Mouse (Mus musculus) ovary, postnatal 10 days (tissue): Measurements from ENCODE around the gene Aip.
A peak's percentile ranks its signal among the peaks of the same experiment; 100 is the strongest.
"Not testable (repeated sequence)": the region's sequence is repeated elsewhere in the genome, so short reads cannot be mapped to it uniquely, and the experiment has no call there.

ENCODE experiments used
- DNase-seq: peaks from one replicate; pipeline ENCODE4 v3.0.0; 2022; ENCODE audit warnings: low spot score

The Aip gene

GRCm38 (mm10) chr19:4135963-4136345 lies 10.3 kb upstream of the Aip start:
- not testable (repeated sequence) for DNase-seq

GRCm38 (mm10) chr19:4135229-4135962 lies 9.7 kb upstream of the Aip start:
- DNase-seq = not testable (repeated sequence)

GRCm38 (mm10) chr19:4134354-4134753 lies 8.7 kb upstream of the Aip start:
- DNase-seq = no peak

- DNase-seq = no peak
Measured at GRCm38 (mm10) chr19:4131768-4132167, 6.1 kb upstream of the Aip start.

GRCm38 (mm10) chr19:4131075-4131474 lies 5.4 kb upstream of the Aip start:
- no peak for DNase-seq

- no peak for DNase-seq
Measured at GRCm38 (mm10) chr19:4130106-4130505, 4.4 kb upstream of the Aip start.

GRCm38 (mm10) chr19:4129462-4129861 lies 3.8 kb upstream of the Aip start:
- no peak for DNase-seq

GRCm38 (mm10) chr19:4126759-4127495 lies 1.3 kb upstream of the Aip start:
- DNase-seq = no peak

GRCm38 (mm10) chr19:4125268-4125667 lies 390 bp downstream of the Aip start:
- DNase-seq = not testable (repeated sequence)

GRCm38 (mm10) chr19:4124432-4124831 lies 1.2 kb downstream of the Aip start:
- no peak for DNase-seq

GRCm38 (mm10) chr19:4122411-4123370 lies 3.0 kb downstream of the Aip start:
- no peak for DNase-seq

GRCm38 (mm10) chr19:4121896-4122295 lies 3.8 kb downstream of the Aip start:
- not testable (repeated sequence) for DNase-seq

GRCm38 (mm10) chr19:4121097-4121805 lies 4.4 kb downstream of the Aip start:
- DNase-seq = peak; percentile 95

- DNase-seq = no peak
Measured at GRCm38 (mm10) chr19:4120496-4120895, 5.2 kb downstream of the Aip start.

- no peak for DNase-seq
Measured at GRCm38 (mm10) chr19:4119716-4120487, 5.8 kb downstream of the Aip start.

- no peak for DNase-seq
Measured at GRCm38 (mm10) chr19:4118350-4118749, 7.3 kb downstream of the Aip start.

GRCm38 (mm10) chr19:4117006-4117405 lies 8.7 kb downstream of the Aip start:
- DNase-seq = no peak

GRCm38 (mm10) chr19:4115816-4116215 lies 9.8 kb downstream of the Aip start:
- DNase-seq = no peak

GRCm38 (mm10) chr19:4115144-4115543 lies 10.5 kb downstream of the Aip start:
- no peak for DNase-seq

- DNase-seq = no peak
Measured at GRCm38 (mm10) chr19:4114551-4114950, 11.1 kb downstream of the Aip start.

GRCm38 (mm10) chr19:4113806-4114230 lies 11.8 kb downstream of the Aip start:
- DNase-seq = no peak
